In the genomic region with DNA sequence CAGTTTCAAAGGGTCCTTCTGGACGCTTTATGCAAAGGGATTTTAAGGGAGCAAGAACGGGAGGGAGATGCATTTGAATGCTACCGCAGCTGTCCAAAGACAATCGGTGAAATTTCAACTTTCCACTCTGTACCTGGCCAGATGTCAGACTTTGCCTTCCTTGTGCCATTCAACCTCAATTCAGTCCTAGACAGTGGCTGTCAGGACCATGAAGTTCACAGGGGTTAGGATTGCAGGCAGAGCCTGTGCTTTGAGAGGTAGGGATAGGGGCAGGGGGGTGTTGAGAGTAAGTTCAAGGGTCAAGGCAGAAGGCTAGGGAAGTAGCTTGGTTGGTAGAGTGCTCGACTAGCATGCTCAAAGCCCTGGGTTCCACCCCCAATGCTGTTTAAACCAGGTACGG, we compare ENCODE assay signal across 30 mouse cellular contexts. TPM values are rescaled to one million over a fixed set of nuclear protein-coding genes. Genes with fewer than 3 reads are reported as not detected.
A peak's percentile ranks its signal among the peaks of the same experiment; 100 is the strongest.
DNase-seq lines count a peak whose midpoint lies in the region; ATAC-seq and TF ChIP-seq lines count a peak whose summit lies in the region.
"Had no signal": no experiment of that assay in that cellular context is flagged by ENCODE, and none has a peak within 500 bp of the region (broad histone marks: within the 10 kb centered on the region; RNA-seq: fewer than 3 reads in every experiment).

No protein-coding gene starts in this region.

- H3K4me3 ChIP-seq in forebrain, embryonic 13.5 days = no peak overlapping the region
- no peak overlapping the region for H3K4me3 ChIP-seq in forebrain, embryonic 11.5 days (ENCODE audit: low read depth, low read length)
- H3K4me3 ChIP-seq in forebrain, postnatal 0 days (ENCODE audit: low read depth, low read length) = no peak overlapping the region
- H3K4me3 ChIP-seq in forebrain, embryonic 10.5 days = no peak overlapping the region
- no peak overlapping the region for H3K4me3 ChIP-seq in hindbrain, embryonic 16.5 days (ENCODE audit: low read length)
- no peak overlapping the region for H3K4me3 ChIP-seq in hindbrain, embryonic 10.5 days
- H3K4me3 ChIP-seq in neural tube, embryonic 15.5 days (replicated peaks) = no peak overlapping the region
- H3K4me3 ChIP-seq: embryonic facial prominence, embryonic 10.5 days; embryonic facial prominence, embryonic 13.5 days; erythroblast, embryonic 14.5 days; gastrocnemius, adult 2 months; heart, embryonic 13.5 days; hindbrain, embryonic 13.5 days had no signal

- no peaks in the 10 kb centered on the region for H3K9me3 ChIP-seq in forebrain, embryonic 13.5 days (replicated peaks)
- H3K9me3 ChIP-seq in forebrain, embryonic 11.5 days (ENCODE audit: control insufficient read depth, low read length) = no peaks in the 10 kb centered on the region
- no peaks in the 10 kb centered on the region for H3K9me3 ChIP-seq in forebrain, postnatal 0 days (ENCODE audit: low read length)
- no peaks in the 10 kb centered on the region for H3K9me3 ChIP-seq in forebrain, embryonic 10.5 days
- H3K9me3 ChIP-seq in hindbrain, embryonic 16.5 days (ENCODE audit: control insufficient read depth, low read length) = no peaks in the 10 kb centered on the region
- H3K9me3 ChIP-seq in hindbrain, embryonic 10.5 days = no peaks in the 10 kb centered on the region
- no peaks in the 10 kb centered on the region for H3K9me3 ChIP-seq in neural tube, embryonic 15.5 days (replicated peaks)
- H3K9me3 ChIP-seq: embryonic facial prominence, embryonic 10.5 days; embryonic facial prominence, embryonic 13.5 days; G1E; heart, embryonic 13.5 days; hindbrain, embryonic 13.5 days had no signal

- H3K4me1 ChIP-seq in forebrain, embryonic 13.5 days = no peaks in the 10 kb centered on the region
- no peaks in the 10 kb centered on the region for H3K4me1 ChIP-seq in forebrain, embryonic 11.5 days (replicated peaks; ENCODE audit: control insufficient read depth, insufficient read depth, low read length)
- 0 out of 2 replicates have a peak, but pooled peaks cover 3% of the 10 kb centered on the region for H3K4me1 ChIP-seq in forebrain, postnatal 0 days (ENCODE audit: insufficient read depth)
- no peaks in the 10 kb centered on the region for H3K4me1 ChIP-seq in forebrain, embryonic 10.5 days
- no peaks in the 10 kb centered on the region for H3K4me1 ChIP-seq in hindbrain, embryonic 16.5 days (ENCODE audit: control insufficient read depth, insufficient read depth, low read depth, low read length)
- no peaks in the 10 kb centered on the region for H3K4me1 ChIP-seq in hindbrain, embryonic 10.5 days (replicated peaks)
- H3K4me1 ChIP-seq in neural tube, embryonic 15.5 days = peaks cover 11% of the 10 kb centered on the region
- H3K4me1 ChIP-seq: embryonic facial prominence, embryonic 10.5 days; embryonic facial prominence, embryonic 13.5 days had no signal

- 86% methylated on average over 6 of the region's 6 CpGs for WGBS in forebrain, embryonic 13.5 days
- 85% methylated on average over 6 of the region's 6 CpGs for WGBS in forebrain, embryonic 11.5 days
- WGBS in forebrain, postnatal 0 days = 79% methylated on average over 6 of the region's 6 CpGs
- 85% methylated on average over 6 of the region's 6 CpGs for WGBS in forebrain, embryonic 10.5 days
- 83% methylated on average over 6 of the region's 6 CpGs for WGBS in hindbrain, embryonic 16.5 days
- 85% methylated on average over 6 of the region's 6 CpGs for WGBS in hindbrain, embryonic 10.5 days
- 81% methylated on average over 6 of the region's 6 CpGs for WGBS in neural tube, embryonic 15.5 days

- ATAC-seq in forebrain, embryonic 13.5 days = peak; percentile 33; the same call in 1 of the 2 replicates
- ATAC-seq in forebrain, embryonic 11.5 days (replicated peaks; ENCODE audit: low FRiP score) = no peak
- ATAC-seq in forebrain, postnatal 0 days = peak; percentile 36
- peak; percentile 7; the same call in 1 of the 2 replicates for ATAC-seq in hindbrain, embryonic 16.5 days
- ATAC-seq in neural tube, embryonic 15.5 days (ENCODE audit: low FRiP score) = 0 out of 2 replicates have a peak, but pooled peaks have one; percentile 12
- ATAC-seq: inflammation-experienced regulatory T-cells, adult 6 months; intestine, embryonic 16.5 days; Patski had no signal

- no peak overlapping the region for H3K9ac ChIP-seq in forebrain, embryonic 13.5 days
- no peak overlapping the region for H3K9ac ChIP-seq in forebrain, embryonic 11.5 days (ENCODE audit: low read length)
- no peak overlapping the region for H3K9ac ChIP-seq in forebrain, postnatal 0 days
- no peak overlapping the region for H3K9ac ChIP-seq in hindbrain, embryonic 16.5 days (ENCODE audit: low read depth, low read length)
- no peak overlapping the region for H3K9ac ChIP-seq in neural tube, embryonic 15.5 days (replicated peaks)
- H3K9ac ChIP-seq: embryonic facial prominence, embryonic 13.5 days; heart, embryonic 13.5 days; hindbrain, embryonic 13.5 days had no signal

- H3K4me2 ChIP-seq in forebrain, embryonic 13.5 days = no peak overlapping the region
- no peak overlapping the region for H3K4me2 ChIP-seq in forebrain, embryonic 11.5 days (ENCODE audit: low read depth, low read length, severe bottlenecking)
- H3K4me2 ChIP-seq in forebrain, postnatal 0 days (ENCODE audit: low read depth) = no peak overlapping the region
- no peak overlapping the region for H3K4me2 ChIP-seq in hindbrain, embryonic 16.5 days (ENCODE audit: low read length)
- H3K4me2 ChIP-seq in neural tube, embryonic 15.5 days = no peak overlapping the region
- H3K4me2 ChIP-seq: embryonic facial prominence, embryonic 13.5 days; heart, embryonic 13.5 days had no signal

- H3K27ac ChIP-seq in forebrain, embryonic 13.5 days = no peak overlapping the region
- no peak overlapping the region for H3K27ac ChIP-seq in forebrain, embryonic 11.5 days (ENCODE audit: low read depth, low read length)
- H3K27ac ChIP-seq in forebrain, postnatal 0 days (ENCODE audit: low read depth, low read length) = no peak overlapping the region
- no peak overlapping the region for H3K27ac ChIP-seq in forebrain, embryonic 10.5 days
- no peak overlapping the region for H3K27ac ChIP-seq in hindbrain, embryonic 16.5 days (ENCODE audit: low read depth, low read length)
- H3K27ac ChIP-seq in hindbrain, embryonic 10.5 days = no peak overlapping the region
- H3K27ac ChIP-seq in neural tube, embryonic 15.5 days (replicated peaks) = no peak overlapping the region
- H3K27ac ChIP-seq: embryonic facial prominence, embryonic 10.5 days; embryonic facial prominence, embryonic 13.5 days; gastrocnemius, adult 2 months; heart, embryonic 13.5 days; hindbrain, embryonic 13.5 days had no signal

- TF ChIP-seq CTCF in forebrain, postnatal 0 days (IDR thresholded peaks at IDR 0.05; ENCODE audit: low read depth) = no peak

- H3K27me3 ChIP-seq in forebrain, embryonic 13.5 days = no peaks in the 10 kb centered on the region
- no peaks in the 10 kb centered on the region for H3K27me3 ChIP-seq in forebrain, embryonic 11.5 days (ENCODE audit: control insufficient read depth, insufficient read depth, low read length)
- no peaks in the 10 kb centered on the region for H3K27me3 ChIP-seq in forebrain, postnatal 0 days (ENCODE audit: insufficient read depth, low read length)
- no peaks in the 10 kb centered on the region for H3K27me3 ChIP-seq in forebrain, embryonic 10.5 days (ENCODE audit: poor library complexity, severe bottlenecking)
- H3K27me3 ChIP-seq in hindbrain, embryonic 16.5 days (replicated peaks; ENCODE audit: control insufficient read depth, insufficient read depth, low read length) = no peaks in the 10 kb centered on the region
- H3K27me3 ChIP-seq in hindbrain, embryonic 10.5 days (ENCODE audit: insufficient read depth, poor library complexity, severe bottlenecking) = no peaks in the 10 kb centered on the region
- H3K27me3 ChIP-seq in neural tube, embryonic 15.5 days (replicated peaks) = no peaks in the 10 kb centered on the region
- H3K27me3 ChIP-seq: CH12.LX; embryonic facial prominence, embryonic 13.5 days; heart, embryonic 13.5 days; hindbrain, embryonic 13.5 days; Patski had no signal

- no peaks in the 10 kb centered on the region for H3K36me3 ChIP-seq in forebrain, embryonic 13.5 days (ENCODE audit: poor library complexity, severe bottlenecking)
- no peaks in the 10 kb centered on the region for H3K36me3 ChIP-seq in forebrain, embryonic 11.5 days (ENCODE audit: control insufficient read depth, insufficient read depth, low read length)
- H3K36me3 ChIP-seq in forebrain, postnatal 0 days (ENCODE audit: insufficient read depth) = no peaks in the 10 kb centered on the region
- no peaks in the 10 kb centered on the region for H3K36me3 ChIP-seq in forebrain, embryonic 10.5 days (replicated peaks)
- no peaks in the 10 kb centered on the region for H3K36me3 ChIP-seq in hindbrain, embryonic 16.5 days (ENCODE audit: control insufficient read depth, insufficient read depth, low read length)
- H3K36me3 ChIP-seq in hindbrain, embryonic 10.5 days = no peaks in the 10 kb centered on the region
- no peaks in the 10 kb centered on the region for H3K36me3 ChIP-seq in neural tube, embryonic 15.5 days
- H3K36me3 ChIP-seq: embryonic facial prominence, embryonic 10.5 days; embryonic facial prominence, embryonic 13.5 days; G1E; heart, embryonic 13.5 days; hindbrain, embryonic 13.5 days had no signal

- no peak for DNase-seq in forebrain, embryonic 11.5 days (ENCODE audit: low spot score)
- no peak for DNase-seq in forebrain, postnatal 0 days
- no peak for DNase-seq in forebrain, embryonic 10.5 days (ENCODE audit: extremely low spot score, low spot score)
- no peak for DNase-seq in hindbrain, embryonic 10.5 days (ENCODE audit: low spot score)
- no peak for DNase-seq in neural tube, embryonic 10.5 days (ENCODE audit: extremely low spot score, low spot score)
- DNase-seq: adrenal gland, postnatal 10 days; adrenal gland, postnatal 36 days; B cell, adult 2 months; embryo, embryonic 11 days; gastrocnemius, adult 2 months; gastrocnemius, postnatal 14 days; heart, adult 18-20 months; heart, postnatal 14 days; heart, postnatal 4 days; kidney, adult 18-20 months; kidney, adult 9 months had no signal

RNA-seq across cellular contexts. Expression of a gene that starts 25.9 kb away (rescaled TPM):
- polyA plus RNA-seq in forebrain, embryonic 13.5 days (2015; fragmentation: Nextera tagmentation; extraction: Ambion mirVana) = 0.05 and 0.10 TPM in 2 replicates
- 0.08 and 0.17 TPM in 2 replicates for polyA plus RNA-seq in forebrain, embryonic 11.5 days (2014; fragmentation: Nextera tagmentation; extraction: Ambion mirVana)
- total RNA-seq in forebrain, postnatal 0 days (2014; rRNA removed) = 0.08 TPM in 1 of 2 replicates, not detected in the other
- polyA plus RNA-seq in forebrain, postnatal 0 days (2015; fragmentation: Nextera tagmentation; extraction: Ambion mirVana) = not detected in 2 replicates
- polyA plus RNA-seq in forebrain, embryonic 10.5 days (2016; fragmentation: Nextera tagmentation; extraction: Ambion mirVana) = 0.07 TPM in 1 of 2 replicates, not detected in the other
- 0.11 and 0.15 TPM in 2 replicates for polyA plus RNA-seq in hindbrain, embryonic 16.5 days (2015; fragmentation: Nextera tagmentation; extraction: Ambion mirVana)
- 0.11 and 0.18 TPM in 2 replicates for polyA plus RNA-seq in hindbrain, embryonic 10.5 days (2016; fragmentation: Nextera tagmentation; extraction: Ambion mirVana)
- polyA plus RNA-seq in neural tube, embryonic 15.5 days (2015; fragmentation: Nextera tagmentation; extraction: Ambion mirVana) = 0.27 TPM in 1 of 2 replicates, not detected in the other
- total RNA-seq: adrenal gland, adult 18-20 months; CH12.LX had no signal
- polyA plus RNA-seq: erythroblast, embryonic 14.5 days; G1E; inflammation-experienced regulatory T-cells, adult 6 months had no signal
